Mouse (Mus musculus) neural tube, embryonic 12.5 days (tissue): ENCODE data around the gene Trub2. TPM values are rescaled to one million over a fixed set of nuclear protein-coding genes. Genes with fewer than 3 reads are reported as not detected.

Source experiments
- ATAC-seq: fragments of 200-750 bp; cut with Nextera tagmentation; 2 replicates; pipeline ENCODE4 v1.8.0; 2017; ENCODE audit warnings: low read depth, mild to moderate bottlenecking, moderate TSS enrichment, moderate library complexity; ENCODE audit not compliant: low FRiP score
- H3K27ac ChIP-seq: fragments of 300-500 bp; sonication (generic); 2 replicates; pipeline ENCODE4 v1.5.1; 2016
- H3K27me3 ChIP-seq: fragments of 300-500 bp; sonication (generic); replicated peaks from 2 replicates; pipeline ENCODE4 v1.6.1; 2016; ENCODE audit warnings: mild to moderate bottlenecking
- H3K36me3 ChIP-seq: fragments of 300-500 bp; sonication (generic); 2 replicates; pipeline ENCODE4 v1.6.1; 2016; ENCODE audit warnings: mild to moderate bottlenecking
- H3K4me1 ChIP-seq: fragments of 300-500 bp; sonication (generic); 2 replicates; pipeline ENCODE4 v1.6.1; 2016
- H3K4me2 ChIP-seq: fragments of 300-500 bp; sonication (generic); replicated peaks from 2 replicates; pipeline ENCODE4 v1.6.1; 2016; ENCODE audit warnings: mild to moderate bottlenecking
- H3K4me3 ChIP-seq: fragments of 300-500 bp; sonication (generic); 2 replicates; pipeline ENCODE4 v1.5.1; 2016
- H3K9ac ChIP-seq: fragments of 300-500 bp; sonication (generic); 2 replicates; pipeline ENCODE4 v1.6.1; 2016; ENCODE audit warnings: mild to moderate bottlenecking
- H3K9me3 ChIP-seq: fragments of 300-500 bp; sonication (generic); 2 replicates; pipeline ENCODE4 v1.6.1; 2016; ENCODE audit warnings: mild to moderate bottlenecking
- WGBS: fragments of 180-500 bp; shearing (Covaris S2); methylation state at CpG from one replicate; pipeline ENCODE4 v1.1.7; 2016; 5-methylcytosine and 5-hydroxymethylcytosine counted together
- polyA plus RNA-seq: library from polyadenylated mRNA; unstranded; fragments of >200 nt; fragmentation: Nextera tagmentation; extraction: Ambion mirVana; gene quantifications from 2 replicates; pipeline ENCODE4 v1.2.1, GENCODE M21; 2016

Trub2 gene
- polyA plus RNA-seq, 1 experiment from 2014 or later = 44.4 TPM

GRCm38 (mm10) chr2:29714127-29714526 is 74.2 kb downstream of the Trub2 start:
- H3K27me3 ChIP-seq = no peaks in the 10 kb centered on the region
- H3K9ac ChIP-seq = no peak overlapping the region
- 95% methylated on average over 5 of the region's 5 CpGs for WGBS
- H3K36me3 ChIP-seq = peaks cover 55% of the 10 kb centered on the region
- H3K9me3 ChIP-seq = no peaks in the 10 kb centered on the region
- H3K4me1 ChIP-seq = no peaks in the 10 kb centered on the region; the same call in 1 of the 2 replicates
- no peak overlapping the region for H3K27ac ChIP-seq
- H3K4me2 ChIP-seq = no peak overlapping the region
- no peak overlapping the region for H3K4me3 ChIP-seq
- no peak for ATAC-seq

- H3K9ac ChIP-seq = no peak overlapping the region
- H3K4me2 ChIP-seq = no peak overlapping the region
- ATAC-seq = no peak
- no peaks in the 10 kb centered on the region for H3K9me3 ChIP-seq
- H3K27me3 ChIP-seq = no peaks in the 10 kb centered on the region
- H3K4me1 ChIP-seq = no peaks in the 10 kb centered on the region; the same call in 1 of the 2 replicates
- peaks cover 55% of the 10 kb centered on the region for H3K36me3 ChIP-seq
- WGBS = 85% methylated on average over 2 of the region's 2 CpGs
- no peak overlapping the region for H3K27ac ChIP-seq
- H3K4me3 ChIP-seq = no peak overlapping the region
These were observed 74.8 kb downstream of the Trub2 start for GRCm38 (mm10) chr2:29713501-29713900.

- no peak overlapping the region for H3K9ac ChIP-seq
- H3K4me3 ChIP-seq = no peak overlapping the region
- no peaks in the 10 kb centered on the region for H3K27me3 ChIP-seq
- peaks cover 68% of the 10 kb centered on the region for H3K36me3 ChIP-seq
- peaks cover 2% of the 10 kb centered on the region; the same call in 1 of the 2 replicates for H3K4me1 ChIP-seq
- no peak for ATAC-seq
- 83% methylated on average over 5 of the region's 5 CpGs for WGBS
- no peak overlapping the region for H3K27ac ChIP-seq
- H3K9me3 ChIP-seq = no peaks in the 10 kb centered on the region
- H3K4me2 ChIP-seq = no peak overlapping the region
These were observed 76.4 kb downstream of the Trub2 start for GRCm38 (mm10) chr2:29711877-29712276.

Other genes starting within 250 kb of the Trub2 start
- 23.4 and 26.3 TPM in 2 replicates for gene Rapgef1, start 168.8 kb downstream of the Trub2 start, polyA plus RNA-seq
- gene Gm13420, start 36.8 kb downstream of the Trub2 start, polyA plus RNA-seq = not detected in 2 replicates
- 0.44 and 0.91 TPM in 2 replicates for gene Gm13547, start 29.2 kb downstream of the Trub2 start, polyA plus RNA-seq
- 32.7 and 36.4 TPM in 2 replicates for gene Coq4, start 1.0 kb downstream of the Trub2 start, polyA plus RNA-seq
- 32.7 and 34.7 TPM in 2 replicates for gene Slc27a4, start 14.1 kb upstream of the Trub2 start, polyA plus RNA-seq
- 17.2 and 19.2 TPM in 2 replicates for gene Urm1, start 31.6 kb upstream of the Trub2 start, polyA plus RNA-seq
- gene Cercam, start 80.7 kb upstream of the Trub2 start, polyA plus RNA-seq = 24.0 and 24.6 TPM in 2 replicates
- gene Odf2, start 100.7 kb upstream of the Trub2 start, polyA plus RNA-seq = 84.0 and 98.5 TPM in 2 replicates
- gene Gle1, start 146.9 kb upstream of the Trub2 start, polyA plus RNA-seq = 71.1 and 73.5 TPM in 2 replicates
- 177 and 206 TPM in 2 replicates for gene Sptan1, start 177.1 kb upstream of the Trub2 start, polyA plus RNA-seq